Comparison of ENCODE assay signal across 11 mouse cellular contexts in the genomic region with DNA sequence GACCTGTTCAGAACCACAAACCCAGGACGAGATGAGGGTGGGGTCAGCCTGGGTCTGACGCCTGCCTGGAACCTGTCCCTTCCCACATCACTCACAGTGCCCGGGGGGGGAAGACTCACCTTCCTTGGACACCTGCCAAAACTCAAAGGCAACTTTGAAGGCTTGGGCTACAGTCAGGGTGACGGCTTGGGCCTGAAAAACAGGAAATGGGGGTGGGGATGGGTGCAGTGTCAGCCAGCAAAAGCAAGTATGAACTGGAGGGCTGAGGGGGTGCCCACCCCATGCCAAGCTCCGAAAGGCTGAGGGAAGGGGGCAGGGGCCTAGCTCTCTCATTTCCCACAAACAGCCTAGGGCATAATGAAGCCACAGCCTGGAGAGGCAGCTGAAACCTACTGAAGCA. TPM values are rescaled to one million over a fixed set of nuclear protein-coding genes. Genes with fewer than 3 reads are reported as not detected.
A peak's percentile ranks its signal among the peaks of the same experiment; 100 is the strongest.
DNase-seq lines count a peak whose midpoint lies in the region; ATAC-seq and TF ChIP-seq lines count a peak whose summit lies in the region.
"Had no signal": no experiment of that assay in that cellular context is flagged by ENCODE, and none has a peak within 500 bp of the region (broad histone marks: within the 10 kb centered on the region; RNA-seq: fewer than 3 reads in every experiment).

No protein-coding gene starts in this region.

- DNase-seq in spleen, adult 12 weeks (ENCODE audit: low spot score), result peak; percentile 46
- DNase-seq in spleen, postnatal 14 days (ENCODE audit: low spot score in 2 of 2), result no peak
- no peak for DNase-seq in limb, embryonic 10.5 days (ENCODE audit: low spot score)
- peak; percentile 36 to 52 for DNase-seq in spleen, adult 18-20 months
- DNase-seq in hindbrain, postnatal 0 days (ENCODE audit: low spot score), result no peak
- DNase-seq in frontal cortex, adult 2 months (ENCODE audit: extremely low spot score in 1 of 2, low spot score in 1 of 2), result no peak
- DNase-seq in gastrocnemius, adult 2 months, result no peak
- DNase-seq: heart, postnatal 36 days; kidney, postnatal 36 days had no signal

- peaks cover 68% of the 10 kb centered on the region for H3K4me1 ChIP-seq in limb, embryonic 10.5 days
- H3K4me1 ChIP-seq in intestine, embryonic 15.5 days (replicated peaks), result peaks cover 21% of the 10 kb centered on the region
- H3K4me1 ChIP-seq in hindbrain, postnatal 0 days (ENCODE audit: insufficient read depth, low read length), result no peaks in the 10 kb centered on the region

- intact Hi-C loops in gastrocnemius, adult 2 months (cut with DNase I), result no loop called here

- H3K9ac ChIP-seq in intestine, embryonic 15.5 days, result no peak overlapping the region
- H3K9ac ChIP-seq in hindbrain, postnatal 0 days (replicated peaks; ENCODE audit: low read length), result no peak overlapping the region
- H3K9ac ChIP-seq: neural tube, embryonic 12.5 days had no signal

- H3K27me3 ChIP-seq in limb, embryonic 10.5 days (ENCODE audit: low read depth, poor library complexity, severe bottlenecking), result no peaks in the 10 kb centered on the region
- H3K27me3 ChIP-seq in intestine, embryonic 15.5 days (replicated peaks), result no peaks in the 10 kb centered on the region
- H3K27me3 ChIP-seq in hindbrain, postnatal 0 days (ENCODE audit: insufficient read depth, low read length), result 0 out of 2 replicates have a peak, but pooled peaks cover 3% of the 10 kb centered on the region
- H3K27me3 ChIP-seq: neural tube, embryonic 12.5 days had no signal

- no peaks in the 10 kb centered on the region for H3K9me3 ChIP-seq in limb, embryonic 10.5 days (replicated peaks)
- H3K9me3 ChIP-seq in intestine, embryonic 15.5 days, result no peaks in the 10 kb centered on the region
- no peaks in the 10 kb centered on the region for H3K9me3 ChIP-seq in hindbrain, postnatal 0 days (ENCODE audit: low read length)
- H3K9me3 ChIP-seq: neural tube, embryonic 12.5 days had no signal

- H3K27ac ChIP-seq in limb, embryonic 10.5 days, result peak overlapping the region; percentile 37; the same call in 1 of the 2 replicates
- H3K27ac ChIP-seq in intestine, embryonic 15.5 days, result no peak overlapping the region
- no peak overlapping the region for H3K27ac ChIP-seq in hindbrain, postnatal 0 days
- no peak overlapping the region for H3K27ac ChIP-seq in gastrocnemius, adult 2 months
- H3K27ac ChIP-seq: neural tube, embryonic 12.5 days had no signal

- ATAC-seq in intestine, embryonic 15.5 days, result no peak
- no peak for ATAC-seq in hindbrain, postnatal 0 days

- WGBS in limb, embryonic 10.5 days, result 79% methylated on average over 5 of the region's 5 CpGs
- 45% methylated on average over 5 of the region's 5 CpGs for WGBS in intestine, embryonic 15.5 days
- WGBS in hindbrain, postnatal 0 days, result 71% methylated on average over 5 of the region's 5 CpGs

- peaks cover 40% of the 10 kb centered on the region for H3K36me3 ChIP-seq in limb, embryonic 10.5 days
- peaks cover 12% of the 10 kb centered on the region; the same call in 1 of the 2 replicates for H3K36me3 ChIP-seq in intestine, embryonic 15.5 days
- no peaks in the 10 kb centered on the region for H3K36me3 ChIP-seq in hindbrain, postnatal 0 days (ENCODE audit: insufficient read depth, low read length)
- H3K36me3 ChIP-seq: neural tube, embryonic 12.5 days had no signal

- no peak overlapping the region for H3K4me2 ChIP-seq in intestine, embryonic 15.5 days (replicated peaks)
- no peak overlapping the region for H3K4me2 ChIP-seq in hindbrain, postnatal 0 days (ENCODE audit: low read depth, low read length)
- H3K4me2 ChIP-seq: neural tube, embryonic 12.5 days had no signal

- no peak overlapping the region for H3K4me3 ChIP-seq in limb, embryonic 10.5 days
- no peak overlapping the region for H3K4me3 ChIP-seq in intestine, embryonic 15.5 days (replicated peaks)
- H3K4me3 ChIP-seq in hindbrain, postnatal 0 days (ENCODE audit: low read length), result no peak overlapping the region
- no peak overlapping the region for H3K4me3 ChIP-seq in gastrocnemius, adult 2 months
- H3K4me3 ChIP-seq: neural tube, embryonic 12.5 days had no signal

- no peak for TF ChIP-seq CTCF in hindbrain, postnatal 0 days (IDR thresholded peaks at IDR 0.05; ENCODE audit: low read depth)
- no peak for TF ChIP-seq CTCF in gastrocnemius, adult 2 months (IDR thresholded peaks at IDR 0.05)

RNA-seq across cellular contexts. Expression of a gene that starts 17.6 kb away (rescaled TPM):
- 14.4 and 20.4 TPM in 2 replicates for polyA plus RNA-seq in limb, embryonic 10.5 days (2016; fragmentation: Nextera tagmentation; extraction: Ambion mirVana)
- 15.9 and 18.6 TPM in 2 replicates for polyA plus RNA-seq in intestine, embryonic 15.5 days (2015; fragmentation: Nextera tagmentation; extraction: Ambion mirVana)
- total RNA-seq in hindbrain, postnatal 0 days (2014; rRNA removed), result 2.6 and 3.1 TPM in 2 replicates
- 2.7 and 2.9 TPM in 2 replicates for polyA plus RNA-seq in hindbrain, postnatal 0 days (2015; fragmentation: Nextera tagmentation; extraction: Ambion mirVana)
- 2.8 and 2.9 TPM in 2 replicates for polyA plus RNA-seq in frontal cortex, adult 2 months (2012; rRNA removed)
- total RNA-seq in gastrocnemius, adult 2 months (2021), result 1 to 10 TPM; 5.7 to 6.6 TPM

RNA-seq across cellular contexts. Expression of a gene that starts 46.2 kb away (rescaled TPM):
- polyA plus RNA-seq in limb, embryonic 10.5 days (2016; fragmentation: Nextera tagmentation; extraction: Ambion mirVana), result 1.6 and 2.0 TPM in 2 replicates
- polyA plus RNA-seq in intestine, embryonic 15.5 days (2015; fragmentation: Nextera tagmentation; extraction: Ambion mirVana), result 3.0 TPM in 2 replicates
- total RNA-seq in hindbrain, postnatal 0 days (2014; rRNA removed), result 36.1 and 40.5 TPM in 2 replicates
- 5.8 and 7.1 TPM in 2 replicates for polyA plus RNA-seq in hindbrain, postnatal 0 days (2015; fragmentation: Nextera tagmentation; extraction: Ambion mirVana)
- polyA plus RNA-seq in frontal cortex, adult 2 months (2012; rRNA removed), result 17.2 and 20.6 TPM in 2 replicates
- 1 to 10 TPM; 2.9 to 4.2 TPM for total RNA-seq in gastrocnemius, adult 2 months (2021)

Comparison
In these comparisons a context has a peak if more than half of its experiments do, and no peak if none do; other contexts are left out.
1. DNase-seq: peak in spleen, adult 12 weeks (single experiment) and spleen, adult 18-20 months (2 of 2); none in spleen, postnatal 14 days (0 of 2), limb, embryonic 10.5 days (single experiment), hindbrain, postnatal 0 days (single experiment), frontal cortex, adult 2 months (0 of 2) and gastrocnemius, adult 2 months (single experiment).